Mouse (Mus musculus): Measurements from ENCODE around the gene Casp9. TPM values are rescaled to one million over a fixed set of nuclear protein-coding genes. Genes with fewer than 3 reads are reported as not detected.

Gene Casp9
- total RNA-seq, 1 experiment, result 6.1 TPM

DNA sequence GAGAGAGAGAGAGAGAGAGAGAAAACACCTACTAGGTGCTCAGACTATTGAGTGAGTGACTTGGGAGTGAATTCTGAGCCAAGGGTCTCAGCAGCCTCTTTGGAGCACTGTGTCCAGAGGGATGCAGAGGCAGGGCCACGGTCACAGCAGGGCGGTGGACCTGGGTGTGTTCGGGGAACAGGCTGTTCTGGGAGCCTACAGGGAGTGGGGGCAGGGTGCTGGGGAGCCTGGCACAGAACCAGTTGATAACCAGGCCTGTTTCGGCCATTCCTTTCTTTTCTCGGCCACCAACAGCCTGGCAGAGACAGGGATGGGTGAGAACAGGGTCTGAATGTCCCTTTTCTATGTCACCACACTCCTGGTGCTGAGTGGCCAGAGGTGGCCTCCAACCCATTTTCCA, 69.5 kb downstream of the Casp9 start:
- Histone ChIP-seq H3K4me1 (ENCODE audit: control insufficient read depth in 2 of 2, insufficient read depth in 2 of 2, low read length in 2 of 2, poor library complexity in 1 of 2) (peaks cover 0 to 7% of the 10 kb centered on the region in 2 experiments; a peak in 1 of 4 replicates), H3K27ac (ENCODE audit: insufficient read depth, low read depth, low read length, poor library complexity, severe bottlenecking) (no peak overlapping the region)
- in situ Hi-C loops (cut with MboI; ENCODE audit: low sequenced_read_pairs in 2 of 2, unreplicated experiment in 2 of 2), result no loop called here

DNA sequence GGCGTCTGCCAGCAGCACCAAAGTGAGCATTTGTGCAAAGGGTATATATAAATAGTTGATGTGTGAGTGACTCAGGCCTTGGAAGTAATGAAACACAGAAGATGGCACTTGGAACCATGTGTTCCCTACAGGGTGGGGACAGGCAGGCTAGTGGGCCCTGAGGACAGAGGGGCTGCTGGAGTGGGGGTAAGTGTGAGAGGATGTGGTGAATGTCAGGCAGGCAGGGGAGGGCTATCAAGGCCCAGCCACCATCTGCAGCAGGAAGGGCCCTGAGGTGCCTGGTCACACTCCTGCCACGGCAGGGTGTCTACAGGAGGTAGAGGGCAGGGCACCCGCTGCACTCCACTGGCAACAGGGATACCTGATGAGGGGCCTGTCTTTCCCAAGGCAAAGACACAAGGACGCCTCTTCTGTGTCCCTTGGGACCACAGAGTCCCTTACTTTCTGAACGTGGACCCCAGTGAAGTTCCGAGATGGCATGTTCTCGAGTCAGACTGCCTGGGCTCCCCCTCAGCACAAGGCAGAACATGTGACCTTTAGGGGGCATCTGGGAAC, 70.4 kb downstream of the Casp9 start:
- H3K9ac ChIP-seq (ENCODE audit: insufficient read depth, low read depth, low read length, poor library complexity, severe bottlenecking), result no peak overlapping the region
- peaks cover 3% of the 10 kb centered on the region; the same call in 1 of the 2 replicates for H3K36me3 ChIP-seq (ENCODE audit: control insufficient read depth, insufficient read depth, low read length, poor library complexity, severe bottlenecking)
- no peaks in the 10 kb centered on the region for H3K9me3 ChIP-seq (ENCODE audit: control insufficient read depth, insufficient read depth, low read depth, low read length)
- TF ChIP-seq ZNF384 (IDR thresholded peaks at IDR 0.05; ENCODE audit: low read depth, low read length) (no peak), HCFC1 (IDR thresholded peaks at IDR 0.05; ENCODE audit: borderline replicate concordance, insufficient read depth, low read length) (no peak), MAFK (IDR thresholded peaks at IDR 0.05; ENCODE audit: insufficient read depth, low read depth, low read length) (no peak), CHD2 (IDR thresholded peaks at IDR 0.05; ENCODE audit: low read depth, low read length) (no peak), ZC3H11A (IDR thresholded peaks at IDR 0.05; ENCODE audit: borderline replicate concordance, low read depth, low read length) (no peak)
- H3K4me3 ChIP-seq (ENCODE audit: insufficient read depth in 1 of 2, low read depth in 1 of 2, low read length in 2 of 2, poor library complexity in 1 of 2, severe bottlenecking in 1 of 2), result no peak overlapping the region
- in situ Hi-C loops (cut with MboI; ENCODE audit: low sequenced_read_pairs in 2 of 2, unreplicated experiment in 2 of 2), result no loop called here
- no peak overlapping the region for H3K27ac ChIP-seq (ENCODE audit: insufficient read depth, low read depth, low read length, poor library complexity, severe bottlenecking)
- peaks cover 2 to 9% of the 10 kb centered on the region in 2 experiments; a peak in 1 of 4 replicates for H3K4me1 ChIP-seq (ENCODE audit: control insufficient read depth in 2 of 2, insufficient read depth in 2 of 2, low read length in 2 of 2, poor library complexity in 1 of 2)
- no peak for DNase-seq (ENCODE audit: low read depth, low spot score)

More for the DNA sequence above, 69.5 kb downstream of the Casp9 start:
- Histone ChIP-seq H3K4me3 (ENCODE audit: insufficient read depth in 1 of 2, low read depth in 1 of 2, low read length in 2 of 2, poor library complexity in 1 of 2, severe bottlenecking in 1 of 2) (no peak overlapping the region), H3K9me3 (ENCODE audit: control insufficient read depth, insufficient read depth, low read depth, low read length) (no peaks in the 10 kb centered on the region), H3K36me3 (ENCODE audit: control insufficient read depth, insufficient read depth, low read length, poor library complexity, severe bottlenecking) (peaks cover 3% of the 10 kb centered on the region; the same call in 1 of the 2 replicates), H3K9ac (ENCODE audit: insufficient read depth, low read depth, low read length, poor library complexity, severe bottlenecking) (no peak overlapping the region)
- DNase-seq (ENCODE audit: low read depth, low spot score), result no peak
- TF ChIP-seq ZNF384 (IDR thresholded peaks at IDR 0.05; ENCODE audit: low read depth, low read length) (no peak), ZC3H11A (IDR thresholded peaks at IDR 0.05; ENCODE audit: borderline replicate concordance, low read depth, low read length) (no peak), MAFK (IDR thresholded peaks at IDR 0.05; ENCODE audit: insufficient read depth, low read depth, low read length) (no peak), CHD2 (IDR thresholded peaks at IDR 0.05; ENCODE audit: low read depth, low read length) (no peak), HCFC1 (IDR thresholded peaks at IDR 0.05; ENCODE audit: borderline replicate concordance, insufficient read depth, low read length) (no peak)

DNA sequence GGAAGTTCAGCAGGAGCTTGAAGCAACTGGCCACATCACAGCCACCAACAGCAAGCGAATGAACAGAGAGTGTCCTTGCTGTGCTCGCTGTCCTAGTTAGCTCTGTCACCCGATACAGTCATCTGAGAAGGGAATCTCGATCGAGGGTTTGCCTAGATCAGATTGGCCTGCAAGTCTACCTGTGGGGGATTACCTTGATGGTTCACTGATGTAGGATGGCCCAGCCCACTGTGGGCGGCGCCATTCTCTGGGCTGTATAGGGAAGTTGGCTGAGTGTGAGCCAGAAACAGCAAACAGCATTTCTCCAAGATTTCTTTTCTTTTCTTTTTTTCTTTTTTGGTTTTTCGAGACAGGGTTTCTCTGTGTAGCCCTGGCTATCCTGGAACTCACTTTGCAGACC, 71.1 kb downstream of the Casp9 start:
- Histone ChIP-seq H3K9me3 (ENCODE audit: control insufficient read depth, insufficient read depth, low read depth, low read length) (no peaks in the 10 kb centered on the region), H3K4me1 (ENCODE audit: control insufficient read depth in 2 of 2, insufficient read depth in 2 of 2, low read length in 2 of 2, poor library complexity in 1 of 2) (peaks cover 2 to 9% of the 10 kb centered on the region in 2 experiments; a peak in 1 of 4 replicates), H3K4me3 (ENCODE audit: insufficient read depth in 1 of 2, low read depth in 1 of 2, low read length in 2 of 2, poor library complexity in 1 of 2, severe bottlenecking in 1 of 2) (no peak overlapping the region), H3K36me3 (ENCODE audit: control insufficient read depth, insufficient read depth, low read length, poor library complexity, severe bottlenecking) (peaks cover 2% of the 10 kb centered on the region; the same call in 1 of the 2 replicates), H3K27ac (ENCODE audit: insufficient read depth, low read depth, low read length, poor library complexity, severe bottlenecking) (no peak overlapping the region), H3K9ac (ENCODE audit: insufficient read depth, low read depth, low read length, poor library complexity, severe bottlenecking) (no peak overlapping the region)
- no peak for DNase-seq (ENCODE audit: low read depth, low spot score)
- in situ Hi-C loops (cut with MboI; ENCODE audit: low sequenced_read_pairs in 2 of 2, unreplicated experiment in 2 of 2), result no loop called here
- no peak for TF ChIP-seq ZNF384 (IDR thresholded peaks at IDR 0.05; ENCODE audit: low read depth, low read length)
- TF ChIP-seq MAFK (IDR thresholded peaks at IDR 0.05; ENCODE audit: insufficient read depth, low read depth, low read length), result no peak
- no peak for TF ChIP-seq CHD2 (IDR thresholded peaks at IDR 0.05; ENCODE audit: low read depth, low read length)
- no peak for TF ChIP-seq ZC3H11A (IDR thresholded peaks at IDR 0.05; ENCODE audit: borderline replicate concordance, low read depth, low read length)
- TF ChIP-seq HCFC1 (IDR thresholded peaks at IDR 0.05; ENCODE audit: borderline replicate concordance, insufficient read depth, low read length), result no peak

DNA sequence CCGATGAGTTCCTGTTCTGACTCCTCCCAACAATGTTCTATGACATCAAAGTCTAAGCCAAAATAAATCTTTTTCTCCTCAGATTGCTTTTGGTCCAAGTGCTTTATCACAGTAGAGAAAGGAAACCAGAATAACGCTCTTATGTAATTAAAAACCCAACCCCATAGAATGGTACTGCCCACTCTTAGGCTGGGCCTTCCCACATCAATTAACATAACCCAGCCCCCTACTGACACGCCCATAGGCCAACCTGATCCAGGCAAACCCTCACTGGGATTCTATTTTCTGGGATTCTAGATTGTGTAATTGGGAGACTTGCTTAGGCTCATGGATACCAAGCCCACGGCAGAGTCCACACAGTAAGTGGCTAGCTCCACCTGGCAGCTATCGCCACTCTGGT, 71.6 kb downstream of the Casp9 start:
- H3K4me1 ChIP-seq (ENCODE audit: control insufficient read depth in 2 of 2, insufficient read depth in 2 of 2, low read length in 2 of 2, poor library complexity in 1 of 2), result peaks cover 2 to 11% of the 10 kb centered on the region in 2 experiments; a peak in 1 of 4 replicates
- no peaks in the 10 kb centered on the region; the same call in 1 of the 2 replicates for H3K36me3 ChIP-seq (ENCODE audit: control insufficient read depth, insufficient read depth, low read length, poor library complexity, severe bottlenecking)

More for the DNA sequence above, 71.6 kb downstream of the Casp9 start:
- in situ Hi-C loops (cut with MboI; ENCODE audit: low sequenced_read_pairs in 2 of 2, unreplicated experiment in 2 of 2), result no loop called here
- Histone ChIP-seq H3K4me3 (ENCODE audit: insufficient read depth in 1 of 2, low read depth in 1 of 2, low read length in 2 of 2, poor library complexity in 1 of 2, severe bottlenecking in 1 of 2) (no peak overlapping the region), H3K9me3 (ENCODE audit: control insufficient read depth, insufficient read depth, low read depth, low read length) (no peaks in the 10 kb centered on the region), H3K27ac (ENCODE audit: insufficient read depth, low read depth, low read length, poor library complexity, severe bottlenecking) (no peak overlapping the region), H3K9ac (ENCODE audit: insufficient read depth, low read depth, low read length, poor library complexity, severe bottlenecking) (no peak overlapping the region)
- DNase-seq (ENCODE audit: low read depth, low spot score), result no peak
- TF ChIP-seq ZNF384 (IDR thresholded peaks at IDR 0.05; ENCODE audit: low read depth, low read length) (no peak), ZC3H11A (IDR thresholded peaks at IDR 0.05; ENCODE audit: borderline replicate concordance, low read depth, low read length) (no peak), MAFK (IDR thresholded peaks at IDR 0.05; ENCODE audit: insufficient read depth, low read depth, low read length) (no peak)

Other genes starting within 250 kb of the Casp9 start
- 71.3 and 112 TPM in 2 replicates for gene Fblim1, start 187.5 kb upstream of the Casp9 start, total RNA-seq (2012; rRNA removed)
- 3.9 and 10.1 TPM in 2 replicates for gene Tmem82, start 175.0 kb upstream of the Casp9 start, total RNA-seq (2012; rRNA removed)
- 0.76 and 0.79 TPM in 2 replicates for gene Slc25a34, start 169.8 kb upstream of the Casp9 start, total RNA-seq (2012; rRNA removed)
- gene Plekhm2, start 128.7 kb upstream of the Casp9 start, total RNA-seq (2012; rRNA removed), result 6.2 and 6.8 TPM in 2 replicates
- gene Rsc1a1, start 108.0 kb upstream of the Casp9 start, total RNA-seq (2012; rRNA removed), result 10.5 and 13.3 TPM in 2 replicates
- gene Ddi2, start 70.2 kb upstream of the Casp9 start, total RNA-seq (2012; rRNA removed), result 42.0 and 48.5 TPM in 2 replicates
- gene Agmat, start 46.9 kb upstream of the Casp9 start, total RNA-seq (2012; rRNA removed), result 0.62 and 1.3 TPM in 2 replicates
- gene Dnajc16, start 2.7 kb upstream of the Casp9 start, total RNA-seq (2012; rRNA removed), result 12.1 and 19.3 TPM in 2 replicates
- 7.3 and 8.2 TPM in 2 replicates for gene Cela2a, start 32.5 kb downstream of the Casp9 start, total RNA-seq (2012; rRNA removed)
- not detected in 2 replicates for gene Ctrc, start 52.7 kb downstream of the Casp9 start, total RNA-seq (2012; rRNA removed)
- gene Efhd2, start 81.3 kb downstream of the Casp9 start, total RNA-seq (2012; rRNA removed), result 6.2 and 9.2 TPM in 2 replicates
- gene Fhad1, start 221.5 kb downstream of the Casp9 start, total RNA-seq (2012; rRNA removed), result 0.49 and 0.74 TPM in 2 replicates